Mouse (Mus musculus) frontal cortex, postnatal 14 days (tissue): ENCODE results near the gene Lmbr1l.
"Not testable (repeated sequence)": the region's sequence is repeated elsewhere in the genome, so short reads cannot be mapped to it uniquely, and the experiment has no call there.

Source experiments
- DNase-seq, 2 experiments: peaks; one replicate each; pipeline ENCODE4 v3.0.0; 2022; ENCODE audit warnings: low spot score in 2 of 2

Gene Lmbr1l

DNA sequence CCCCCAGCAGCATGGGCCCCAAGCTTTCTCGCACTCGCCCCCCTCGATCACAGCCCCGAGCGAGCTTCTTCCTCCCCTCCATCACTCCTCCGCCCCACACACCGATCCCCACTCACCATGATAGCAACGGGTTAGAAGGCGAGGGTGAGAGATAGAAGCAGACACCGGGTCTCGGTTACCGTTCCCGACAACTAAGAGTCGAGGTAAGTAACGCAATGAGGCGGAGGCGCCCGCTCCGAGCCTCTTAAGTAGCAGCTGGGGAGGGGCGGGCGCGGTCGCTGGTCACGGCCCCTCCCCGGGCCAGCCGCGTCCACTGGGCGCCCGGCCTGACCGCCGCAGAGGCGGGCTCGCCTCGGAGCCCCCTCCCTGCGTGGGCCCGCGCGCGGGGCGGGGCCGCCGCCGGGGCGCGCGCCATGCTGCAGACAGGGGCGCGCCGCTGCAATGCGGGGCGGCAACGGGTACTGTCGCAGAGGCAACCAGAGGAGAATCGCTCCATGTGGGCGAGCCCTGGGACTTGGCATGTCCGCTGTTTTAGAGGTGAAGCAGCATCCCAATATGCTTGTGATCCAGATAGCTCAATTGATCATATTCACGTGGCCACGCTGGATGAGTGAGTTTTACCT, 16.3 kb upstream of the Lmbr1l start, which contains the start of gene Tuba1b:
Gene Tuba1b, minus strand, starts transcription at position 349 of the 623 bp plus-strand sequence.
- DNase-seq = peak; percentile 85 to 86

DNA sequence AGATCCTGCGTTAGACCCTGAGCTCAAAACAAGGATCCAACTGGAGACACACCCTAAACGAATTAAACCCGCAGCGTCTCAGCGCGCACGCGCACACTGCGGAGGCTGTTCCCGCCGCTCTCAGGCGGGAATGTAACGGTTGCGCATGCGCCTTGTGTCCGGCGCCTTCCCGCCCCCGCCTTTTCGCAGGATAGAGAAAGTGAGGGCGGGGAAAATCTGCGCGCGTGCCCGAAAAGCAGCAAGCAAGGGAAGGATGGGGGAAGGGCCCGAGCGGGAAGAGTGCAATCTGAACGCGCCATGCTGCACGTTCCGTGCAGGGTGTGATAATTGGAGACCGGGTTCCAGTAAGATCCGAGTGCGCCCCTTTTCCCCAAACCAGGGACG, 15.8 kb upstream of the Lmbr1l start:
- DNase-seq = peak; percentile 91 to 93

DNA sequence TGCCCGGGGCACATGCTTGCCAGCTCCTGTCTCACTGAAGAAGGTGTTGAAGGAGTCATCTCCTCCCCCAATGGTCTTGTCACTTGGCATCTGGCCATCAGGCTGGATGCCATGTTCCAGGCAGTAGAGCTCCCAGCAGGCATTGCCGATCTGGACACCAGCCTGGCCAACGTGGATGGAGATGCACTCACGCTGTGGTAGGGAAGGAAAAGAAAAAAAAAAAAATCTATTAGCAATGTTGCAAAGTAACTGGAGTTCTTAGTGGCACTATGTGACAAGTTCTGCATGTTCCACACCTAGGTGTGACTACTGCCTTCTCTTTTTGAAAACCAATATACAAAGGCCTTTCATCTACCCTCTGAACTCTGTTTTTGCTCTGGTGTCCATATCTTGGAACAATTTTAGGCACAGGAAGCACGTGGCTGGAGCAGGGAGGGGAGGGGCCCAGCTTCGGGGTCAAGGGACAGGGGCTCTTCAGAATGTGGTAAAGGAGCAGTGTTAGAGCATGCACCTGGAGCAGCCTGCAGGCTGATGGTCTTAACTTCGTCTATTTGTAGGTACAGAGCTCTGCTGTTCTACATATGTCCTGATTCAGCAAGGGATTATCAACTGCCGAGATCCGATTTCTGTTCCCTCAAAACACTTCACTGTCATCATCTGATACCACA, 15.1 kb upstream of the Lmbr1l start:
- DNase-seq = not testable (repeated sequence)

- no peak for DNase-seq
Measured at GRCm38 (mm10) chr15:98930998-98931397, 13.0 kb upstream of the Lmbr1l start.

DNA sequence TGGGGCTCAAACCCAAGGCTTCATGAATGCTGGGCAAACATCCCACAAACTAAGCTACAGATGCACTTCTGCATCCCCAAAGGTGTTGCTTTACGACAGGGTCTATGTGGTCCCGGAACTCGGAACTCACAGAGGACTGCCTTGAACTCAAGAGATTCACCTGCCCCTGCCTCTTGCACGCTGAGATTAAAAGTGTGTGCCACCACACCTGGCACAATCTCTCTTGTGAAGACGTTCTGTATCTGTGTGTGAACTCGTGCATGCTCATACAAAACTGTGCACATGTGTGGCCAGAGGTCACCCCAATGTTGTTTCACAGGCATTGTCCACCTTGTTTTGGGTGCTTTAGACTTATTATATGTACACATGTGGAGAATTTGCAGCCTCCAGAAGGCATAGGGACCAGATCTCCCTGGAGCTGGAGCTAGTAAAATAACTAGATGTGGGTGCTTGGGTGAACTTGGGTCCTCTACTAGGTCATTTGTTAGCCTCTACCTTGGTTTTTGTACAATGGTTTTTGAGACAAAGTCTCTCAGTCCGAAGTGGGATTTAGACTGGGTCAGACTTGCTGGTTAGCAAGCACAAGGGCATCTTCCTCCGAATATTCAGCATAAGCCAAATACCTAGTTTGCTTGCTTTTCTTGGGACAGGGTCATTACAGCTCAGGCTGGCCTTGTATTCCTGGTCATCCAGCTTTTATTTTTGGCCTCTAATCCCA, 12.1 kb upstream of the Lmbr1l start:
- DNase-seq = no peak

GRCm38 (mm10) chr15:98928598-98929240, 10.7 kb upstream of the Lmbr1l start:
- DNase-seq = peak in 1 of 2 experiments; percentile 55

GRCm38 (mm10) chr15:98927566-98927965, 9.5 kb upstream of the Lmbr1l start:
- no peak for DNase-seq

- no peak for DNase-seq
Measured at GRCm38 (mm10) chr15:98924682-98925081, 6.7 kb upstream of the Lmbr1l start.

GRCm38 (mm10) chr15:98923031-98923537, 5.1 kb upstream of the Lmbr1l start:
- DNase-seq = no peak

GRCm38 (mm10) chr15:98922581-98922980, 4.5 kb upstream of the Lmbr1l start:
- DNase-seq = no peak

GRCm38 (mm10) chr15:98921510-98921909, 3.5 kb upstream of the Lmbr1l start:
- no peak for DNase-seq

DNA sequence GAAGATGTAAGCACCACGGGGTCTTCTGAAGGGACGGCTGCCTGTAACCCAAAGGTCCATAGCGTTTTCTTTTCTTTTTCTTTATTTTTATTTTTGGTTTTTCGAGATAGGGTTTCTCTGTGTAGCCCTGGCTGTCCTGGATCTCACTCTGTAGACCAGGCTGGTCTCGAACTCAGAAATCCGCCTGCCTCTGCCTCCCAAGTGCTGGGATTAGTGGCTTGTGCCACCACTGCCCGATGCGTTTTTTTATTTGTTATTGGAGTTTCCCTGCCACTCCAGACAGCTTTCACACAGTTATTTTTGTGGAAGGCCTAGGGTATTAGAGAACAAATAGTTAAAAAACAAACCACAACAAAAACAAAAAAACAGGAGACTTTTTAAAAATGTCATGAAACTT, 466 bp upstream of the Lmbr1l start:
- not testable (repeated sequence) for DNase-seq

DNA sequence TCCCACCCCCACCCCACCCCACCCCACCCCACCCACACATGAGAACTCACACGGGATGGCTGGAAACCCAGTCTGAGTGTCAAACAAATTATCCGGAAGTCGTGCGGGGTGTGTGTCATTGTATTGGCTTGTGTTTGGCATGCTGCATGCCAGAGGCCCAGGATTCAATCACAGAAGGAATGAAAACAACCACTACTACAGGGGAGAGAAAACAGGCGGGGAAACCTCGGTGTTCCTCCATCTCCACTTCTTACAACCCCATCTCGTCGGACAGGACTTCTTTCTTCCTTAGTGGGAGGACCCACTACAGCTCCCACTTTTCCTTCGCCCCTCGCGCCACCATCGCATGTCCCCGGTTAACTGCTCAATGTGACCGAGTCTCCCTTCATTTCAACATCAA, 940 bp downstream of the Lmbr1l start:
- no peak for DNase-seq

DNA sequence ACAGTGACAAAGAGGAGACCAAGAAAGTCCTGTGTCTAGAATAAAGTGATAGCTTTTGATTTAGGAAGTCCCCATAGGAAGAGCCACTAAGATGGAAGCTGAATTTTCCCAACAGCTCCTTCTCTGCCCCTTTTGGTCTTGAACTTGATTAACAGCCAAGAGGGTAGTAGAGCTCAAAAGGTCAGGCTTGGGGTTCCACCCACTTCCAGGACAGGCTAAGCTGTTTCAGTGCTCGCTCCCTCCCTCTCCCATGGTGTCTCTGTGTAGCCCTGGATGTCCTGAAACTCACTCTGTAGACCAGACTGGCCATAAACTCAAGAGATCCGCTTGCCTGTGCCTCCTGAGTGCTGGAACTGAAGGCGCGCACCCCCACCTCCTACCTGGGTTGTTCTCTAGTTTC, 2.0 kb downstream of the Lmbr1l start:
- DNase-seq = no peak

DNA sequence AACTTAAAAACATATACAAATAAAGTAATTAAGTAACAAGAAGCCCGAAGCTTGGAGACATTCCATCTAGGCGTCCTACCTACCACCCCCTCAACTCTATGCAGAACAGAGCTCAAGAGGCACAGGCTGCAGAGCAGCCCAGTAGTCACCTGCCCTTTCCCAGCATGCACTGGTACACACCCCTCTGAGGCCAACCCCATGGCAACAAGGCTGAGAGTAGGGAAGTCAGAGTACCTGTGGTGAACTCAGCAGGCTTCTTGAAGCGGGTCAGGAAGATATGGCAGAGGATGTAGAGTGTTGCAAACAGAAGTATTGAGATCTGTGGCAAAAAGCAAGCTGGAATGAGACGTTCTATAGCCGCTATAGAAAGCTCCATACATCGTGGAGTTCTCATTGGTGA, 3.1 kb downstream of the Lmbr1l start:
- DNase-seq = no peak

DNA sequence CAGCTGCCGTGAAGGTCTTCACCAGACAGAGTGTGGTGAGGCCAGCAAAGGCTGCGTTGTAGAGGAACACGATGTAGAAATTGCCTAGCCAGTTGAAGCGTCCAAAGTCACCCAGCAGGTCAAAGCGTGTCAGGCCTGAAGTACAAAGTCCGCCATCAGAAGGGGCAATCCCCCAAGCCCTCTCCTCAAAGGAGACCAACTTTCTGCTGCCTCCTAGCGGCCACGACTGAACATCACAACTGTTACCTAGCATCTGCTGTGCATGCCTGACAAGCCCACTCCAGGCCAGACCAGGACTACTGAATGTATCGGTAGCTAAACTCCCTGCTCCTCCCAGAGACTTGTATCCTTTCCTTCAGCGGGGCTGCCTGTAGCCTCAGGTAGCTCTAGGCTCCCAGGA, 13.3 kb downstream of the Lmbr1l start:
- DNase-seq = no peak

GRCm38 (mm10) chr15:98902600-98902999, 15.4 kb downstream of the Lmbr1l start:
- no peak for DNase-seq

- DNase-seq = no peak
Measured at GRCm38 (mm10) chr15:98901530-98901929, 16.5 kb downstream of the Lmbr1l start.

- no peak for DNase-seq
Measured at GRCm38 (mm10) chr15:98897928-98898800, 19.9 kb downstream of the Lmbr1l start, which contains the start of gene Dhh. TSS of gene Dhh (minus strand) at chr15:98898540.

GRCm38 (mm10) chr15:98897495-98897894, 20.5 kb downstream of the Lmbr1l start:
- DNase-seq = no peak
